ENCODE assay signal across 8 mouse cellular contexts in the genomic region with DNA sequence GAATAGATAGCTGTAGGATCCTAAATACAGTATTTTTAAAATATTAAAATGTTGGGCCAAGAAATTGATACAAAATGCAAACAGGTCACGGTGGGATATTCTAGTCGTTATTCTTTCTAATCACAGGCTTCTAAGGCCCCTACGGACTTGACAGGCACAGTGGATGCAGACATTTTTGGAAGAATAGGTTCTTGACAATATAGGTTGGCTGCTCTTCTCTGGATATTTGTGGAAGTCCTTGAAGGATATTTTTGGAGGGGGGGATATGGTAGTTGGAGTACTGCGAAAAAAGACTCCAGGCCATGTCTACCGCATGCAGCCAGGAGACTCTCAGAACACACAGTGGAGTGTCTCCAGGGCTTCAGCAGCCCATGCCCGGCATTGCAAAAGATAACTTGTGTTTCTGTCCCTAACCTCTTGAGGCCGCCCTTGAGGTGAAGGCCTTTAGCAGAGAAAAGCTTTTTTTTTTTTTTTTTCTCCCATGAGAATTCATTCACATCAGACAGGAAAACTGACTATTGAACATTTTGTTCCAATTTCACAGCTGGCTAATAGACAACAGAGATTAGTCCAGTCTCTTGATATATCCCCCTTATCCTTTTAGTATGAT. TPM values are rescaled to one million over a fixed set of nuclear protein-coding genes. Genes with fewer than 3 reads are reported as not detected.
DNase-seq lines count a peak whose midpoint lies in the region; ATAC-seq and TF ChIP-seq lines count a peak whose summit lies in the region.

No protein-coding gene starts in this region.

- peak; percentile 59 for TF ChIP-seq CTCF in stomach, postnatal 0 days (IDR thresholded peaks at IDR 0.05; ENCODE audit: low read depth)

- no peak overlapping the region for H3K9ac ChIP-seq in limb, embryonic 12.5 days (replicated peaks)
- no peak overlapping the region for H3K9ac ChIP-seq in midbrain, embryonic 12.5 days (replicated peaks)
- no peak overlapping the region for H3K9ac ChIP-seq in stomach, postnatal 0 days (ENCODE audit: low read length)

- H3K4me2 ChIP-seq in limb, embryonic 12.5 days, result peak overlapping the region; percentile 64
- H3K4me2 ChIP-seq in midbrain, embryonic 12.5 days (replicated peaks), result peak overlapping the region; percentile 57
- peak overlapping the region; percentile 65; the same call in 1 of the 2 replicates for H3K4me2 ChIP-seq in stomach, postnatal 0 days (replicated peaks; ENCODE audit: low read depth)

- DNase-seq in adrenal gland, adult (ENCODE audit: inconsistent age in 2 of 2, low spot score in 1 of 2), result peak; percentile 70 to 84
- no peak for DNase-seq in adrenal gland, adult 18-20 months (ENCODE audit: low spot score in 2 of 2)
- peak; percentile 62 for DNase-seq in adrenal gland, adult 8-10 months
- DNase-seq in stomach, postnatal 0 days (ENCODE audit: low spot score), result peak; percentile 42

- 43% methylated on average over 7 of the region's 7 CpGs for WGBS in limb, embryonic 12.5 days
- 41% methylated on average over 7 of the region's 7 CpGs for whole genome bisulfite sequencing in midbrain, embryonic 12.5 days
- 40% methylated on average over 7 of the region's 7 CpGs for WGBS in stomach, postnatal 0 days

- H3K36me3 ChIP-seq in limb, embryonic 12.5 days, result peaks cover 7% of the 10 kb centered on the region
- no peaks in the 10 kb centered on the region for H3K36me3 ChIP-seq in midbrain, embryonic 12.5 days
- H3K36me3 ChIP-seq in stomach, postnatal 0 days (ENCODE audit: control insufficient read depth, insufficient read depth, low read length), result no peaks in the 10 kb centered on the region

- peaks cover 20% of the 10 kb centered on the region for H3K4me1 ChIP-seq in limb, embryonic 12.5 days (replicated peaks)
- H3K4me1 ChIP-seq in midbrain, embryonic 12.5 days, result peaks cover 17% of the 10 kb centered on the region
- no peaks in the 10 kb centered on the region for H3K4me1 ChIP-seq in stomach, postnatal 0 days (replicated peaks; ENCODE audit: control insufficient read depth, insufficient read depth)

- TF ChIP-seq EP300 in stomach, postnatal 0 days (optimal IDR thresholded peaks at IDR 0.05), result no peak

- H3K27ac ChIP-seq in limb, embryonic 12.5 days, result peak overlapping the region; percentile 81
- H3K27ac ChIP-seq in midbrain, embryonic 12.5 days (replicated peaks), result peak overlapping the region; percentile 56
- peak overlapping the region; percentile 89 for H3K27ac ChIP-seq in stomach, postnatal 0 days (replicated peaks)

- ATAC-seq in erythroblast, adult 5-6 weeks (replicated peaks; ENCODE audit: low FRiP score, poor library complexity, severe bottlenecking), result peak; percentile 67
- peak; percentile 43 to 60; a peak in 3 of 4 replicates for ATAC-seq in hematopoietic stem cell, adult 5-6 weeks (replicated peaks in 1 of 2; ENCODE audit: insufficient read depth in 1 of 2, low FRiP score in 2 of 2, low TSS enrichment in 1 of 2, low read depth in 1 of 2, poor library complexity in 2 of 2, severe bottlenecking in 2 of 2)
- no peak for ATAC-seq in limb, embryonic 12.5 days (ENCODE audit: insufficient number of reproducible peaks, insufficient read depth, low FRiP score, low TSS enrichment, low read depth)
- ATAC-seq in midbrain, embryonic 12.5 days (ENCODE audit: low FRiP score, low read depth), result no peak
- ATAC-seq in stomach, postnatal 0 days (ENCODE audit: low FRiP score, low TSS enrichment), result no peak

- peak overlapping the region; percentile 45 for H3K4me3 ChIP-seq in limb, embryonic 12.5 days (replicated peaks)
- H3K4me3 ChIP-seq in midbrain, embryonic 12.5 days, result peak overlapping the region; percentile 43
- H3K4me3 ChIP-seq in stomach, postnatal 0 days (ENCODE audit: low read depth, low read length), result peak overlapping the region; percentile 56

- H3K27me3 ChIP-seq in limb, embryonic 12.5 days, result no peaks in the 10 kb centered on the region
- no peaks in the 10 kb centered on the region for H3K27me3 ChIP-seq in midbrain, embryonic 12.5 days
- H3K27me3 ChIP-seq in stomach, postnatal 0 days (ENCODE audit: control insufficient read depth, insufficient read depth, low read length), result no peaks in the 10 kb centered on the region

- H3K9me3 ChIP-seq in limb, embryonic 12.5 days, result no peaks in the 10 kb centered on the region
- H3K9me3 ChIP-seq in midbrain, embryonic 12.5 days, result no peaks in the 10 kb centered on the region
- H3K9me3 ChIP-seq in stomach, postnatal 0 days (ENCODE audit: control insufficient read depth, low read length), result no peaks in the 10 kb centered on the region

RNA-seq across cellular contexts. Expression of gene Fkbp7, which starts 0.7 kb away (rescaled TPM):
- 10 to 100 TPM; 22.4 to 33.0 TPM for total RNA-seq in adrenal gland, adult 18-20 months (2021)
- 10 to 100 TPM; 24.4 to 43.0 (median 30.1) TPM for total RNA-seq in adrenal gland, adult 8-10 months (2022)
- total RNA-seq in erythroblast, adult 5-6 weeks (2015; ENCODE audit: low replicate concordance), result 2.3 TPM in 1 of 2 replicates, not detected in the other
- total RNA-seq in erythroblast, adult 5-6 weeks (2017; ENCODE audit: low replicate concordance), result 0.70 and 2.9 TPM in 2 replicates
- total RNA-seq in hematopoietic stem cell, adult 5-6 weeks (2017), result 15.5 and 16.3 TPM in 2 replicates
- polyA plus RNA-seq in limb, embryonic 12.5 days (2016; fragmentation: Nextera tagmentation; extraction: Ambion mirVana), result 59.5 and 66.4 TPM in 2 replicates
- polyA plus RNA-seq in midbrain, embryonic 12.5 days (2016; fragmentation: Nextera tagmentation; extraction: Ambion mirVana), result 18.7 and 22.6 TPM in 2 replicates
- 56.8 and 67.1 TPM in 2 replicates for polyA plus RNA-seq in stomach, postnatal 0 days (2015; fragmentation: Nextera tagmentation; extraction: Ambion mirVana)

RNA-seq across cellular contexts. Expression of gene Plekha3, which starts 1.5 kb away (rescaled TPM):
- 10 to 100 TPM; 39.1 to 56.4 TPM for total RNA-seq in adrenal gland, adult 18-20 months (2021)
- total RNA-seq in adrenal gland, adult 8-10 months (2022), result 10 to 100 TPM; 45.0 to 61.3 (median 49.9) TPM
- 2.5 and 8.2 TPM in 2 replicates for total RNA-seq in erythroblast, adult 5-6 weeks (2015; ENCODE audit: low replicate concordance)
- total RNA-seq in erythroblast, adult 5-6 weeks (2017; ENCODE audit: low replicate concordance), result 2.9 and 7.2 TPM in 2 replicates
- total RNA-seq in hematopoietic stem cell, adult 5-6 weeks (2017), result 25.3 and 28.1 TPM in 2 replicates
- 14.3 and 14.7 TPM in 2 replicates for polyA plus RNA-seq in limb, embryonic 12.5 days (2016; fragmentation: Nextera tagmentation; extraction: Ambion mirVana)
- 15.4 and 17.6 TPM in 2 replicates for polyA plus RNA-seq in midbrain, embryonic 12.5 days (2016; fragmentation: Nextera tagmentation; extraction: Ambion mirVana)
- polyA plus RNA-seq in stomach, postnatal 0 days (2015; fragmentation: Nextera tagmentation; extraction: Ambion mirVana), result 7.5 and 7.7 TPM in 2 replicates

RNA-seq across cellular contexts. Expression of gene Pjvk, which starts 25.3 kb away (rescaled TPM):
- total RNA-seq in adrenal gland, adult 18-20 months (2021), result under 1 TPM in 1 of 2 experiments, not detected in 1; 0.74 TPM
- total RNA-seq in adrenal gland, adult 8-10 months (2022), result not detected
- not detected in 2 replicates for total RNA-seq in erythroblast, adult 5-6 weeks (2015; ENCODE audit: low replicate concordance)
- total RNA-seq in erythroblast, adult 5-6 weeks (2017; ENCODE audit: low replicate concordance), result not detected in 2 replicates
- not detected in 2 replicates for total RNA-seq in hematopoietic stem cell, adult 5-6 weeks (2017)
- 0.61 and 0.90 TPM in 2 replicates for polyA plus RNA-seq in limb, embryonic 12.5 days (2016; fragmentation: Nextera tagmentation; extraction: Ambion mirVana)
- 1.0 TPM in 2 replicates for polyA plus RNA-seq in midbrain, embryonic 12.5 days (2016; fragmentation: Nextera tagmentation; extraction: Ambion mirVana)
- 0.07 and 0.21 TPM in 2 replicates for polyA plus RNA-seq in stomach, postnatal 0 days (2015; fragmentation: Nextera tagmentation; extraction: Ambion mirVana)

RNA-seq across cellular contexts. Expression of gene Prkra, which starts 25.8 kb away (rescaled TPM):
- total RNA-seq in adrenal gland, adult 18-20 months (2021), result 10 to 100 TPM; 16.5 to 23.2 TPM
- total RNA-seq in adrenal gland, adult 8-10 months (2022), result 10 to 100 TPM; 26.5 to 32.4 (median 28.1) TPM
- 6.9 and 7.5 TPM in 2 replicates for total RNA-seq in erythroblast, adult 5-6 weeks (2015; ENCODE audit: low replicate concordance)
- total RNA-seq in erythroblast, adult 5-6 weeks (2017; ENCODE audit: low replicate concordance), result 2.2 TPM in 1 of 2 replicates, not detected in the other
- total RNA-seq in hematopoietic stem cell, adult 5-6 weeks (2017), result 11.9 and 17.6 TPM in 2 replicates
- 82.8 and 86.5 TPM in 2 replicates for polyA plus RNA-seq in limb, embryonic 12.5 days (2016; fragmentation: Nextera tagmentation; extraction: Ambion mirVana)
- 86.2 and 87.9 TPM in 2 replicates for polyA plus RNA-seq in midbrain, embryonic 12.5 days (2016; fragmentation: Nextera tagmentation; extraction: Ambion mirVana)
- 26.7 and 29.7 TPM in 2 replicates for polyA plus RNA-seq in stomach, postnatal 0 days (2015; fragmentation: Nextera tagmentation; extraction: Ambion mirVana)

Comparison
In these comparisons a context has a peak if more than half of its experiments do, and no peak if none do; other contexts are left out.
1. DNase-seq: peak in adrenal gland, adult (2 of 2), adrenal gland, adult 8-10 months (single experiment) and stomach, postnatal 0 days (single experiment); none in adrenal gland, adult 18-20 months (0 of 2).
2. ATAC-seq: peak in erythroblast, adult 5-6 weeks (single experiment) and hematopoietic stem cell, adult 5-6 weeks (2 of 2); none in limb, embryonic 12.5 days (single experiment), midbrain, embryonic 12.5 days (single experiment) and stomach, postnatal 0 days (single experiment).
3. Peak in every context shown above with its lines, with median percentiles within 50 percentile points of each other: H3K27ac ChIP-seq, H3K4me2 ChIP-seq and H3K4me3 ChIP-seq.